Mouse (Mus musculus) lung, postnatal 4 days (tissue): ENCODE results near the gene Pex11b.
"Not testable (repeated sequence)": the region's sequence is repeated elsewhere in the genome, so short reads cannot be mapped to it uniquely, and the experiment has no call there.

Experiments
- DNase-seq, 2 experiments: peaks; one replicate each; pipeline ENCODE4 v3.0.0; 2021

Pex11b gene

GRCm38 (mm10) chr3:96629729-96630600 is 5.2 kb upstream of the Pex11b start, which contains the start of gene Rbm8a:
Rbm8a (plus strand) TSS chr3:96629933.
- peak; percentile 96 for DNase-seq

GRCm38 (mm10) chr3:96632058-96632457 is 3.1 kb upstream of the Pex11b start:
- DNase-seq, result no peak

GRCm38 (mm10) chr3:96634015-96634414 is 1.2 kb upstream of the Pex11b start:
- DNase-seq, result no peak

- DNase-seq, result no peak
These were observed 730 bp downstream of the Pex11b start for GRCm38 (mm10) chr3:96635906-96636305.

GRCm38 (mm10) chr3:96636448-96636847 is 1.3 kb downstream of the Pex11b start:
- no peak for DNase-seq

- peak; percentile 37 to 71 for DNase-seq
These were observed 4.0 kb downstream of the Pex11b start for GRCm38 (mm10) chr3:96639219-96639618.

DNA sequence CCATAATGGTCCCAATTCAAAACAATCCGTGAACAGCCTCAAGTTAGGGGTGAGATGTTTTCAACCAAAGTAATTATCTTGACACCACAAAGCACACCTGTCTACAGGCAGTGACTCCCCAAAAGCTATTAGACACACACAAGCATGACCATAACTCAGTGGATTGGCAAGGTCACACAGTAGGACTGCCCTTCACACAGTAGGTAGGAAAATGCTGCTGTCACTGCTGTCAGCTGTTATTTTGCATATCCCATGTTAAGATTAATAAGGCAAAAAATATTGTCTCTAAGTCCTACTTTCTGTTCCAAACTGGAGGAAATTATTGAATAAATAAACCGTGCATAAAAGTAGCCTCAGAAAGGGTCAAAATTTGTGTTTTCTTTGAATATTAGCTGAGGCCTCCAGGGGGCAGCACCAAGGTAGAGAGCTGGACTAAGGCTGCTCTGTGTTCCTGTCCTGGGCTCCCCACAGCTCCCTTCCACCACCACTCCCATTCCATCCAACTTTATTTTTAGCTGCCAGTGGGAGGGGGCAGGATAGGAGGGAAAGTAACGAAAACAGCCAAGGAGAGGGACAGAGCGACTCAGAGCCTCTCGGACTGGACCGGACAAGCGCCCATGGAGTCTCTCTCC is 10.0 kb downstream of the Pex11b start, which contains the start of gene Itga10:
TSS of gene Itga10 (plus strand) at position 567 of the 632 bp plus-strand sequence.
- DNase-seq, result peak; percentile 30 to 55

- no peak for DNase-seq
These were observed 12.2 kb downstream of the Pex11b start for GRCm38 (mm10) chr3:96647365-96647764.

- DNase-seq, result no peak
These were observed 25.7 kb downstream of the Pex11b start for GRCm38 (mm10) chr3:96660901-96661300.

- no peak for DNase-seq
These were observed 27.6 kb downstream of the Pex11b start for GRCm38 (mm10) chr3:96662731-96663316.

DNA sequence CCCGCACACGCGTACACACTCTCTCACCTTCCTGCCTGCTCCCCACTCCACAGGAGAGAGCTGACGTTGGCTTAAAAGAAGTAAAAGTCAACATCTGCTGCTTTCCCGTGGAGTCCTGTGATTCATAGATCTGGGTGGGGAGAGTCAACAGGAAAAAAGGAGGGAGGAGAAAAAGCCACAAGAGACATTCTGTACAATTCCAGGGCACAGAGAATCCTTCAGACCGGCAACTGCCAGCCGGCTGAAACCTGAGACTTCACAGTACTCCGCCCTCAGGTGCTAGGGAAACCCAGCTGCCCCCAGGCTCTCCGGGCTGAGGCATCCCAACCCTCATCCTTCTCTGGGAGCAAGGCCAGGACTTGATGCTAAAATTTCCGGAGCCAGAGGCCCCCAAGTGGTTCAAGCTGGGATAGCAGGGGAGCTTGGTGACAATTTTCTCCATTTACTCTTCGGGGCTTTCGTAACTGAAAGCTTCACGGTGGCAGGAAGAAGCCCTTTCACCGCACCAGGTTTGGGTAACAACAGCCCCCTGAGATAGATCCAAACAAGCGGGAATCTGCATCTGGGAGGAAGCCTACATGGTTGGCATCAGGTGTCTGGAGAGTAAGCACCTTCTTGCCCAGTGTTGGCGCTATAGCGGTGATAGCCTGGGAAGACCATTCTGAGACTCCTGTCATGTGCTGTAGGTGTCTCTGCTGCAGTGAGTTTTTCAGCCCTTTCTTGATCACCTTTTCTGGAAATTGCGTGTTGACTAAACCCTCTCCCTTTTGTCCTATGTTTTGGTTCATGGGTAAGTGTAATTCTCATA is 28.5 kb downstream of the Pex11b start:
- peak; percentile 80 to 87 for DNase-seq

DNA sequence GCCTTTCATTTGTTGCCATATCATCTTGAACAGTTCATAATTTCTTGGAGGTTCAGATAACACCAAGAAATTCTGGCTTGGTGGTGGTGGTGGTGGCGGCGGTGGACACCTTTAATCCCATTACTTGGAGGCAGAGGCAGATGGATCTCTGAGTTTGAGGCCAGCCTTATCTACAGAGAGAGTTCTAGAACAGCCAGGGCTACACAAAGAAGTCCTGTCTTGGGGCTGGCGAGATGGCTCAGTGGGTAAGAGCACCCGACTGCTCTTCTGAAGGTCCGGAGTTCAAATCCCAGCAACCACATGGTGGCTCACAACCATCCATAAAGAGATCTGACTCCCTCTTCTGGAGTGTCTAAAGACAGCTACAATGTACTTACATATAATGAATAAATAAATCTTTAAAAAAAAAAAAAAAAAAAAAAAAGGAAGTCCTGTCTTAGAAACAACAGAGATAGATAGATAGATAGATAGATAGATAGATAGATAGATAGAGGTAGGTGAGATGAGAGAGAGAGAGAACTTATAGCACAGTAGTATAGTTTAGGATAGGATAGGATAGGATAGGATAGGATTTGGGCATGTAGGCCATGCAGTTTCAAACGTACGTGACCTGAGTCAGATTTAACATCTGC is 30.7 kb downstream of the Pex11b start:
- not testable (repeated sequence) for DNase-seq

DNA sequence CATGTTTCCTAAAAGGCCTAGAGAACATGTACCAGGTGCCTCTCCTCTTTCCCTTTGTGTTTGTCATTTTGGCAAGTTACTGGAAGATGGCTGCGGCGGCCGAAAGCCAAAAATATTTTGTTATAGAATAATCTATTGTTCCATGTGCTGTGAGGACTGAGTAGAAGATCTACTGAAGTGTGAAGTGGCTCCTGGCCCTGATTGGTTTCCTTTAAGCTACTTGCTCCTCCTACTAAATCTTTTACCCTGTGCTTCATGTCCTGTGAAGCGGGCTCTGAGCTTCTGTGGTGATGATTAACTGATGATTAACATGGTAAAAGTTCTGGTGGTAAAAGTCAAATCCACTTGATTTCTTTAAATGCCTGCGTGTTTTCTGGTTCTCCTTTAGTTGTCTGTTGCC is 31.7 kb downstream of the Pex11b start:
- DNase-seq, result no peak

GRCm38 (mm10) chr3:96667316-96667715 is 32.1 kb downstream of the Pex11b start:
- peak in 1 of 2 experiments; percentile 26 for DNase-seq

GRCm38 (mm10) chr3:96668424-96669067 is 33.4 kb downstream of the Pex11b start:
- no peak for DNase-seq

- peak; percentile 86 to 90 for DNase-seq
These were observed 34.7 kb downstream of the Pex11b start, which contains the start of gene Ankrd35 for GRCm38 (mm10) chr3:96669727-96670468. Ankrd35 (plus strand) TSS chr3:96670131.

DNA sequence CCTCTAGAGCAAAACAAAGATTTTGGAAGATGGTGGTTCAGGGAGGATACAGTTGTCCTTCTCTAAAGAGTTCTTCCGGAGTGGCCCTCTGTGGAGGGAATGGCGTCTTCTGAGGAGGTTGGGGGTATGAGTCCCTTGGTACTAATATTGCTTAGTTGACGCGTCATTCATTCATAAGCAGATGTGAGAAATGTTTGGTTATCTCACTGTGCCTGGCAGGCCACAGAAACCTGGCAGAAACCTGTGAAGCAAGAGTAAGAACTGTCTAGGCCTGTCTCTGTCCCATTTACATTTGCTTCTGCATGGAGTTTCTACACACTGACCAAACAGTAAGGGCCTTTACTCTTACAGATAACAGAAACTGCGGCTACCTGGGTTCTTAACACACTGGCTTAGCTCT is 36.3 kb downstream of the Pex11b start:
- DNase-seq, result no peak

DNA sequence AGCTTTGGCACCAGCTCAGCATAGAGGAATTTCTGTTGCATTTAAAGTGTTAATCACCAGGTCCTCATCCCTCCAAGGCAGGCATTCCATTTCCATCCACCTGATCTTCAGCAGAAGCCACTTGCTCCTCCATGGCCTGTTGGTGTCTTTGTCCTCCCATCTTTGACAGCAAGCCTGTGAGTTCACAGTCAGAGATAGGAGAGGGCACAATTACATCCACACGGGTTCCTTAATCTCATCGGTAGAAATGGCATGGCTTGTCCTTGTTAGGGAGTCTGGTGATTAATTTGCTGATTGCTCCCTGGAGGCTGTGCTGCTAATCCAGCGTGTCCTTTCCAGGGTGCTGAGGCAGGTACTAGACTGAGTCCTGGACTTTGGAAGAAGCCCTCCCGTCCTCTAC is 38.3 kb downstream of the Pex11b start:
- no peak for DNase-seq

- DNase-seq, result no peak
These were observed 39.3 kb downstream of the Pex11b start for GRCm38 (mm10) chr3:96674442-96674841.

GRCm38 (mm10) chr3:96675171-96675570 is 40.0 kb downstream of the Pex11b start:
- DNase-seq, result no peak

- no peak for DNase-seq
These were observed 40.5 kb downstream of the Pex11b start for GRCm38 (mm10) chr3:96675690-96676089.
